Mouse (Mus musculus) forelimb bud, embryonic 11.5 days (tissue): Measurements from ENCODE around the gene 9030025P20Rik.
"Not testable (repeated sequence)": the region's sequence is repeated elsewhere in the genome, so short reads cannot be mapped to it uniquely, and the experiment has no call there.

ENCODE experiments used
- DNase-seq: peaks from one replicate; pipeline ENCODE4 v3.0.0-alpha.2; 2012; ENCODE audit warnings: low read depth, low spot score

9030025P20Rik gene

GRCm38 (mm10) chr17:14990116-14990702 is 11.9 kb downstream of the 9030025P20Rik start:
- not testable (repeated sequence) for DNase-seq

GRCm38 (mm10) chr17:14992522-14993138 is 14.4 kb downstream of the 9030025P20Rik start:
- not testable (repeated sequence) for DNase-seq

GRCm38 (mm10) chr17:14993139-14993832 is 15.0 kb downstream of the 9030025P20Rik start:
- not testable (repeated sequence) for DNase-seq

GRCm38 (mm10) chr17:14994140-14994539 is 15.9 kb downstream of the 9030025P20Rik start:
- DNase-seq: not testable (repeated sequence)

- DNase-seq: not testable (repeated sequence)
Observed at GRCm38 (mm10) chr17:15000047-15000446, 21.8 kb downstream of the 9030025P20Rik start.

- not testable (repeated sequence) for DNase-seq
Observed at GRCm38 (mm10) chr17:15009088-15009487, 30.8 kb downstream of the 9030025P20Rik start.

- not testable (repeated sequence) for DNase-seq
Observed at GRCm38 (mm10) chr17:15009706-15010413, 31.6 kb downstream of the 9030025P20Rik start, which contains the start of gene Gm3435. Gene Gm3435, plus strand, starts transcription at chr17:15010176.

GRCm38 (mm10) chr17:15021503-15022220 is 43.4 kb downstream of the 9030025P20Rik start:
- DNase-seq: not testable (repeated sequence)

- not testable (repeated sequence) for DNase-seq
Observed at GRCm38 (mm10) chr17:15023878-15024492, 45.7 kb downstream of the 9030025P20Rik start.

GRCm38 (mm10) chr17:15024502-15025193 is 46.4 kb downstream of the 9030025P20Rik start:
- DNase-seq: not testable (repeated sequence)

- DNase-seq: not testable (repeated sequence)
Observed at GRCm38 (mm10) chr17:15025513-15025912, 47.2 kb downstream of the 9030025P20Rik start.

GRCm38 (mm10) chr17:15031414-15031813 is 53.1 kb downstream of the 9030025P20Rik start:
- DNase-seq: not testable (repeated sequence)

- not testable (repeated sequence) for DNase-seq
Observed at GRCm38 (mm10) chr17:15040455-15040854, 62.2 kb downstream of the 9030025P20Rik start.
